Mouse (Mus musculus) kidney, embryonic 14.5 days (tissue): ENCODE results near the gene Alkbh7. TPM values are rescaled to one million over a fixed set of nuclear protein-coding genes. Genes with fewer than 3 reads are reported as not detected.

Experiments used
- ATAC-seq: fragments of 200-750 bp; cut with Nextera tagmentation; 2 replicates; pipeline ENCODE4 v1.8.0; 2017; ENCODE audit warnings: moderate number of reproducible peaks, mild to moderate bottlenecking, moderate TSS enrichment, moderate library complexity; ENCODE audit not compliant: low FRiP score, low TSS enrichment
- H3K27ac ChIP-seq: fragments of 300-500 bp; sonication (generic); 2 replicates; pipeline ENCODE4 v1.5.1; 2014; ENCODE audit warnings: low read depth, mild to moderate bottlenecking, low read length, moderate library complexity, mixed read lengths
- H3K27me3 ChIP-seq: fragments of 300-500 bp; sonication (generic); 2 replicates; pipeline ENCODE4 v1.6.1; 2014; ENCODE audit warnings: mild to moderate bottlenecking, low read length; ENCODE audit not compliant: control insufficient read depth, insufficient read depth
- H3K36me3 ChIP-seq: fragments of 300-500 bp; sonication (generic); 2 replicates; pipeline ENCODE4 v1.6.1; 2014; ENCODE audit warnings: low read length, mixed read lengths; ENCODE audit not compliant: control insufficient read depth, insufficient read depth
- H3K4me1 ChIP-seq: fragments of 300-500 bp; sonication (generic); 2 replicates; pipeline ENCODE4 v1.6.1; 2014; ENCODE audit warnings: low read length, mixed read lengths; ENCODE audit not compliant: control insufficient read depth, insufficient read depth
- H3K4me2 ChIP-seq: fragments of 300-500 bp; sonication (generic); replicated peaks from 2 replicates; pipeline ENCODE4 v1.6.1; 2014; ENCODE audit warnings: low read depth, mild to moderate bottlenecking, low read length
- H3K4me3 ChIP-seq: fragments of 300-500 bp; sonication (generic); 2 replicates; pipeline ENCODE4 v1.5.1; 2014; ENCODE audit warnings: mild to moderate bottlenecking, low read length
- H3K9ac ChIP-seq: fragments of 300-500 bp; sonication (generic); 2 replicates; pipeline ENCODE4 v1.6.1; 2014; ENCODE audit warnings: low read depth, mild to moderate bottlenecking, low read length, moderate library complexity
- H3K9me3 ChIP-seq: fragments of 300-500 bp; sonication (generic); 2 replicates; pipeline ENCODE4 v1.6.1; 2016; ENCODE audit warnings: low read length; ENCODE audit not compliant: control insufficient read depth
- WGBS: fragments of 180-500 bp; shearing (Covaris S2); extraction: QIAGEN DNeasy Blood & Tissue Kit; methylation state at CpG from one replicate; pipeline ENCODE4 v1.1.7; 2014; 5-methylcytosine and 5-hydroxymethylcytosine counted together
- polyA plus RNA-seq: library from polyadenylated mRNA; unstranded; fragments of >200 nt; fragmentation: Nextera tagmentation; extraction: Ambion mirVana; gene quantifications from 2 replicates; pipeline ENCODE4 v1.2.1, GENCODE M21; 2014

The Alkbh7 gene
- polyA plus RNA-seq, 1 experiment from 2014 or later: 54.8 TPM

DNA sequence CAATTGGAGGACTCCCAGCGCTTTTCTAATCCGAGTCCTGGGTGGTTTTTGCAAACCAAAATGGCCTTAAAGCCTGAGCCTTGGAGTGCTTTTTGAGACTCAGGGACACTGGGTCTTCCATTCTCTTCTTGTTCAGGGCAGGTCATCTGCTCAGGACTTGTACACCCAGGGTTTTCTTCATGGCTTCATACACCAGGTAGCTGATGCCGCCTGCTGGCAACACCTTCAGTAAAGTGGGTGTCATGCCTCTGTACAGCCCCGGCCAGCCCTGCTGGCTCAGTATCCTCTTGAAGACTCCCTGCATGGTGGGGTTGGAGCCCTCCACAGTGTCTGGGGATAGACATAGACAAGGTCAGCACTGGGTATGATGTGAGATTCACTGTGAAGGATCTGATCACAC lies 35.7 kb downstream of the Alkbh7 start:
- peaks cover 15% of the 10 kb centered on the region for H3K4me1 ChIP-seq
- 81% methylated on average over 4 of the region's 4 CpGs for WGBS
- H3K4me3 ChIP-seq: no peak overlapping the region; the same call in 1 of the 2 replicates
- no peak overlapping the region; the same call in 1 of the 2 replicates for H3K27ac ChIP-seq
- H3K9ac ChIP-seq: no peak overlapping the region
- peaks cover 13% of the 10 kb centered on the region for H3K36me3 ChIP-seq
- no peaks in the 10 kb centered on the region for H3K9me3 ChIP-seq
- H3K4me2 ChIP-seq: peak overlapping the region; percentile 50; the same call in 1 of the 2 replicates
- no peak for ATAC-seq
- H3K27me3 ChIP-seq: no peaks in the 10 kb centered on the region

- no peak overlapping the region for H3K4me2 ChIP-seq
- H3K4me1 ChIP-seq: no peaks in the 10 kb centered on the region
- no peaks in the 10 kb centered on the region for H3K27me3 ChIP-seq
- no peak overlapping the region for H3K9ac ChIP-seq
- H3K4me3 ChIP-seq: no peak overlapping the region
- WGBS: 46% methylated on average over 8 of the region's 8 CpGs
- H3K36me3 ChIP-seq: no peaks in the 10 kb centered on the region
- H3K9me3 ChIP-seq: no peaks in the 10 kb centered on the region
- no peak for ATAC-seq
- no peak overlapping the region for H3K27ac ChIP-seq
Measured at GRCm38 (mm10) chr17:57038978-57039377, 41.8 kb downstream of the Alkbh7 start.

- Histone ChIP-seq H3K27me3 (no peaks in the 10 kb centered on the region), H3K27ac (no peak within 1 kb of the TSS), H3K4me1 (no peaks in the 10 kb centered on the region), H3K4me3 (no peak within 1 kb of the TSS), H3K9me3 (no peaks in the 10 kb centered on the region), H3K36me3 (no peaks in the 10 kb centered on the region; the same call in 1 of the 2 replicates), H3K9ac (no peak within 1 kb of the TSS), H3K4me2 (no peak within 1 kb of the TSS)
- 81% methylated on average over 8 of the region's 8 CpGs for WGBS
- no peak for ATAC-seq
Measured at GRCm38 (mm10) chr17:57041554-57041953, 44.4 kb downstream of the Alkbh7 start, which contains the start of gene Slc25a41. Slc25a41 (minus strand) TSS chr17:57041654.

GRCm38 (mm10) chr17:57047406-57047805 lies 50.3 kb downstream of the Alkbh7 start:
- H3K27me3 ChIP-seq: no peaks in the 10 kb centered on the region
- no peak overlapping the region for H3K4me2 ChIP-seq
- no peak overlapping the region for H3K4me3 ChIP-seq
- H3K36me3 ChIP-seq: peaks cover 6% of the 10 kb centered on the region; the same call in 1 of the 2 replicates
- H3K4me1 ChIP-seq: no peaks in the 10 kb centered on the region
- no peaks in the 10 kb centered on the region for H3K9me3 ChIP-seq
- no peak overlapping the region for H3K9ac ChIP-seq
- WGBS: 38% methylated on average over 5 of the region's 5 CpGs
- peak; percentile 28 for ATAC-seq
- H3K27ac ChIP-seq: no peak overlapping the region

DNA sequence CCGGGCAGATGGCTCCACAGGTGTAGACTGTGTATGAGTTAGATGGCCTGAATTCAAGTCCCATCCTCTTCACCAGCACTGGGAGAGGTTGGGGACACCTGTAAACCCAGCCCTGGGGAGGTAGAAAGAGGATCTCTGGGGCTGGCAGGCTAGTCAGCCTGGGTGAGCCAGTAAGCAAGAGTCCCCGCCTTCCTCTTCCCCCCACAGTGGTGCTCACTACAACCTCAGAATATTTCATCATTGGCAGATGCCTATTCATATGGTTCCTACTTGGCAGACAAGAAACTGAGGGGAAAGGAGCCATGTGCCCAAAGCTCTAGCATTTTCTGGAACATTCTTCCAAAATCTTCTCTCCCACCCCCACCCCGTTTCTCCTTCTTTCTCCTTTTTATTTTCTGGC lies 51.7 kb downstream of the Alkbh7 start:
- WGBS: 86% methylated on average over 3 of the region's 3 CpGs
- Histone ChIP-seq H3K36me3 (peaks cover 11% of the 10 kb centered on the region; the same call in 1 of the 2 replicates), H3K9me3 (no peaks in the 10 kb centered on the region), H3K4me1 (no peaks in the 10 kb centered on the region), H3K4me2 (no peak overlapping the region), H3K27me3 (no peaks in the 10 kb centered on the region), H3K9ac (no peak overlapping the region), H3K27ac (no peak overlapping the region), H3K4me3 (no peak overlapping the region)
- no peak for ATAC-seq

Other genes with a start within 250 kb of the Alkbh7 start
- 9.5 and 12.9 TPM in 2 replicates for gene Nrtn, start 239.8 kb upstream of the Alkbh7 start, polyA plus RNA-seq
- gene Dus3l, start 232.6 kb upstream of the Alkbh7 start, polyA plus RNA-seq: 37.8 and 48.0 TPM in 2 replicates
- gene Prr22, start 227.1 kb upstream of the Alkbh7 start, polyA plus RNA-seq: 1.7 and 2.3 TPM in 2 replicates
- 2.3 and 3.9 TPM in 2 replicates for gene Rfx2, start 166.3 kb upstream of the Alkbh7 start, polyA plus RNA-seq
- gene Acsbg2, start 122.9 kb upstream of the Alkbh7 start, polyA plus RNA-seq: not detected in 2 replicates
- gene 1700061G19Rik, start 121.9 kb upstream of the Alkbh7 start, polyA plus RNA-seq: 0.15 and 0.30 TPM in 2 replicates
- gene Mllt1, start 61.9 kb upstream of the Alkbh7 start, polyA plus RNA-seq: 35.5 and 35.8 TPM in 2 replicates
- not detected in 2 replicates for gene Acer1, start 15.2 kb upstream of the Alkbh7 start, polyA plus RNA-seq
- 173 and 206 TPM in 2 replicates for gene Clpp, start 7.0 kb upstream of the Alkbh7 start, polyA plus RNA-seq
- 1.4 TPM in 1 of 2 replicates, not detected in the other for gene Pspn, start 2.7 kb downstream of the Alkbh7 start, polyA plus RNA-seq
- gene Gtf2f1, start 13.9 kb downstream of the Alkbh7 start, polyA plus RNA-seq: 65.1 and 65.6 TPM in 2 replicates
- gene Gm17949, start 14.1 kb downstream of the Alkbh7 start, polyA plus RNA-seq: 0.24 and 0.39 TPM in 2 replicates
- gene Khsrp, start 34.2 kb downstream of the Alkbh7 start, polyA plus RNA-seq: 46.2 and 65.9 TPM in 2 replicates
- 0.16 TPM in 1 of 2 replicates, not detected in the other for gene Slc25a41, start 44.3 kb downstream of the Alkbh7 start, polyA plus RNA-seq
- 46.4 and 48.7 TPM in 2 replicates for gene Crb3, start 61.8 kb downstream of the Alkbh7 start, polyA plus RNA-seq
- 12.9 and 13.2 TPM in 2 replicates for gene Slc25a23, start 62.5 kb downstream of the Alkbh7 start, polyA plus RNA-seq
- 3.4 and 4.4 TPM in 2 replicates for gene Dennd1c, start 81.2 kb downstream of the Alkbh7 start, polyA plus RNA-seq
- gene Tubb4a, start 90.4 kb downstream of the Alkbh7 start, polyA plus RNA-seq: 23.3 and 23.8 TPM in 2 replicates
- gene Tnfsf9, start 108.0 kb downstream of the Alkbh7 start, polyA plus RNA-seq: 9.8 and 10.1 TPM in 2 replicates
- gene Cd70, start 152.4 kb downstream of the Alkbh7 start, polyA plus RNA-seq: not detected in 2 replicates
- not detected in 2 replicates for gene Tnfsf14, start 196.8 kb downstream of the Alkbh7 start, polyA plus RNA-seq
- 0.19 and 1.2 TPM in 2 replicates for gene C3, start 230.8 kb downstream of the Alkbh7 start, polyA plus RNA-seq